Mouse (Mus musculus) lung, postnatal 25 days (tissue): ENCODE data around the gene Gm28051.

Source experiments
- DNase-seq: peaks from one replicate; pipeline ENCODE4 v3.0.0; 2022; ENCODE audit warnings: low spot score

The Gm28051 gene

DNA sequence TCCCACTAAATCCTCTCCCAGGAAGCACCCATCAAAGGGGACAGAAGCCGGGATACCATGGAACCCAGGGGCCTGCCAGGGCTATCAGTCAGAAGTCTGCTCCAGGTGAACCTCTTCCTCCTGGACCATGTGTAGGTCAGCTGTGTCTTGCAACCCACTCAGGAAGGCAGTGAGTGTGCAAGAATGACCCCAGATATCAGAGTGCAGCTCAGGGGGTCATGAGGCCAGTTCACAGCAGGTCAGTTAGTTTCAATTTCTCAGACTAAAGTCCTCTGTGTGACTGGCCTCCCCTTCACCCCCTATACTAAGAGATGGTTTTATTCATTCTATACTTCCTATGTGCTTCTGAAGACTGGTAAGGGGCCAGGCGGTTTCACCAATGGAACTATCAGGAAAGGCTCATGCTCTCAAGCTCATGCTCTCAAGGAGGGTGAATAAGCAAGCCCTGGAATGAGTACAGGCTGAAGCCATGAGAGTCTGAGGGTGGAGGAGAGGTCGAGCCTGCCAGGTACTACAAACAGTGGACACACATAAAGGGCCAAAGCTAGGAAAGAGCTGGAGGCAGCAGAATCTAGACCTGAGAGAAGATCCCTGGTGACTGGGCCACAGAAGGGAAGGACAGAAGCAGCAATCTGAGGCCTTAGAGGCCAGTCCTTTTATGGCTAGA is 72.7 kb downstream of the Gm28051 start:
- peak; percentile 64 for DNase-seq

DNA sequence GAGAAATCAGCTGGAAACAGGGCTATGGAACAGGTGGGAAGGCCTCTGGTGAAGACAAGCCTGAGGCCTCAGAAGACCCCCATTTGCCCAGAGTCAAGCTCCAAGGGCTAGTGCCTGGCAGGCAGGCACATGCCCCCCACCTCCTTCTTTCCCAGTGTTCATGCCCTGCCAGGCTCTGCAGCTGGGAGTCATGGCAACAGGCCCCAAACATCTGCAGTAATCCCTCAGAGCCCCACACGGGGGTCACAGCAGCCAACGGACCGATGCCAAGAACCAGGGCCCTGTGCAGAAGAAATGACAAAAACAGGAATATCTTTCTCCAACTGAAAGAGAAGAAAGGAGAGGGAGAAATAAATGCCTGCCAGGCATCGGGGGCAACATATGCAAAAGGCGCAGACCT is 73.6 kb downstream of the Gm28051 start:
- no peak for DNase-seq

DNA sequence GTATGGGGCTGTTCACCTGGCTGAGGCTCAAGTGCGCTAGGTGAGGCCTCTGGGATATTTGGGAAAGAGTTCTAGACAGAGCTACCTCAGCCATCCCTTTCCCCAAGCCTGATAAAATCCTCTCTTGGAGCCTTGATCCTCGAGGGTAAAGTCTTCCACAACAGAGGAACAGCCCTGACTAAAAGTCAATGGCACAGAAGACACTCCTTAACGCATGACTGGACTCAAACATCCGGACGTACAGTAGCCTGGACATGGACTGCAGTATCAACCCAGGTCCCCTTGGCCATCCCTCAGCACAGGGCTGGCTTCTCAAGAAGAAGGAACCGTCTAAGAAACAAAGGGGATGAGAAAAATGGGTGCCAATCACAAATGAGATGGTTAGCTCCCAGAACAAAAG is 74.1 kb downstream of the Gm28051 start:
- no peak for DNase-seq

DNA sequence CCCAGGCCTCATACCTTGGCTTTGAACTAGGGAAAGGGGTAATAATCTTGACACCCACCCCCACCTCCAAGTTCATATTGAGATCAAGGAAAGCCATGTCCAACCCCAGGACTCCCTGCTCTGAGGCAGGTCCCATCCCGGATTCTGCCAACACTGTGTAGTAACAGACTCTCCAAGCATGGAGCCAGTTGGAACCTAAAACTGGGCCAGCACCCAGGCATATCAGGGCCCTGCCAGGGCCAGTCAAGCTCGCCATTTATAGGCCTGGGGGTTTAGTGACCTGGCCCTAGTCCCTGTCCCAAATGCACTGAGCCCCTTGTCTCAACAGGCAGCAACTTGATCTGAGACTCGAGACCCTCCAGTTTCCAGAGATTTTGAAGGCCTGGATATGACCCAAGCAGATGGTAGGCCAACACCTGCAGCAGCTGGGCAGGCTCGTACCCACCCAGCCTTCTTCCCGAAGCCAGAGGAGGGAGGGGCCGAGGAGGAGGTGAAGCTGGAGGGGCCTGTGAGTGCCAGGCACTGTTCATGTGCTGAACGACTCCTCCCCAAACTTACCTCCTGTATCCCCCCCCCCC is 74.8 kb downstream of the Gm28051 start:
- DNase-seq: no peak

- DNase-seq: no peak
Observed at GRCm38 (mm10) chr12:102682085-102682484, 75.5 kb downstream of the Gm28051 start.

DNA sequence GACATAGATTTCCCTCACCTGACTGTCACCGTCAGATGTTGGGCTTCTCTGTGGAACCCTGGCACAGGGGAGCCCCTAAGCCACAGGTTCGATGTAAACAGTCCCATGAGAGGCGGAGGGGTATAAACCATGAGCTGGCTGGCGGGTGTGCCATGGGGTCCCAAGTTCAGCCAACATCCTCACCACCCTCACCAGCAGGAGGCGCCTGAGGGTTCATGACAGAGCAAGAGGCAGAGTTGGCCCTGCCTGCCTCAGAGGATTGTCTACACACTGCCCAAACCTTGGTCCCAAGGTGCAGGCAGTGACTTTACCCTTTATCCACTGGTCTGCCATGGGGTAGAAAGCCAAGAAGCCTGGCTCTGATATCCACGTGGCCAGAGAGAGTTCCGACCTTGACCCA is 76.0 kb downstream of the Gm28051 start:
- DNase-seq: no peak

DNA sequence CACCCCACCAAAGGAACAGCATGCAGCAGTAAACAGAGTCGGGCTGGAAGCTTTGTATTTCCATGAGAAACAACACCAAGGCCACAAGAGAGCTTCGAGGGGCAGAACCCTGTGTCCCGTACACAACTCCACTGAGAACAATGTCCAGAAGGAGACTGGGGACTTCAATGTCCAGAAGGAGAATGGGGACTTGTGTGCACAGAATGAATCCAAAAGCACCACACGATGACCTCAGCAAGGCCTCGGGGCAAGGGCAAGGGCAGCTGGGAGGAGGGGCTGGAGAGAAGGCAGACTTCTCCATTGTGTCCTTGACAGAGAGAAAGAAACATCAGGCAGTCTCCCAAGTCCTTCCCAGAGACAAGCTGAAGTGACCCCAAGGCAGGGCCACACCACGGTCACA is 78.7 kb downstream of the Gm28051 start:
- DNase-seq: no peak

DNA sequence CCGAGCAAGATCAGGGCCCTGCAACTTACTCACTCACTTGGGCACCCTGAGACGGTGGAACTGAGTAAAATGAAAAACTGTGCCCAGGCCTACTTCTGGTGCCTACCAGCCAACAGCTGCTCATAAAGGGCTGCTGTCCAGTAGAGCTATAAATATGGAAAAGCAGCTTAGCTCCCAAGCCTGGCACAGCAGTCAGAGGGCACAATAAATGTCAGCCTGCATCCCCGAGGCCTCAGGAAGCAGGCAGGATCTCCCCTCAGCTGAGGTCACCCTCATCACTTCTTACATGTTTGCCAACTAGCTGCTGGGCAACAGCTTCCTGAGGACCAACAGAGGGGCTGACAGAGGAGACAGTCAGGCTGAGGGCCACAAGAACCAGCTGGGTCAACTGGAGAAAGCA is 80.5 kb downstream of the Gm28051 start:
- no peak for DNase-seq

GRCm38 (mm10) chr12:102674556-102674955 is 83.0 kb downstream of the Gm28051 start:
- no peak for DNase-seq

DNA sequence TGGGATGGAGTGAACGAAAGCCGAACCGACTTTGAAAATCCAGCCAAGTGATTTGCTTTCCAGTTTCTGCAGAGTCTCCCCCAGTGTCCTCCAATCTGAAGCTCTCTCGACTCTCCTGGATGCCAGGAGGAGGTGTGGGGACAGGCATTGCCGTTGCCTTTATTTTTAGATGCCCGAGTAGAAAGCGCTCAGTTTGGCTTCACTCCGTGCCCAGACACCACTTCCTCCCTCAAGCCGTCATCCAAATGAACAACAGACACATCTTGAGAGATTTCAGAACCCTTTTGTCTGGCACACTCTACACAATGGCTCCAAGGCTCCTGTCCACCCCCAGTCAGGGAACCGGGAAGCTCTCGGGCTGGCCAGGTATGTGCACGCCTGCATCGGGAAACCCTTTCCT is 83.4 kb downstream of the Gm28051 start:
- DNase-seq: no peak

GRCm38 (mm10) chr12:102672857-102673839 is 84.4 kb downstream of the Gm28051 start:
- DNase-seq: no peak

DNA sequence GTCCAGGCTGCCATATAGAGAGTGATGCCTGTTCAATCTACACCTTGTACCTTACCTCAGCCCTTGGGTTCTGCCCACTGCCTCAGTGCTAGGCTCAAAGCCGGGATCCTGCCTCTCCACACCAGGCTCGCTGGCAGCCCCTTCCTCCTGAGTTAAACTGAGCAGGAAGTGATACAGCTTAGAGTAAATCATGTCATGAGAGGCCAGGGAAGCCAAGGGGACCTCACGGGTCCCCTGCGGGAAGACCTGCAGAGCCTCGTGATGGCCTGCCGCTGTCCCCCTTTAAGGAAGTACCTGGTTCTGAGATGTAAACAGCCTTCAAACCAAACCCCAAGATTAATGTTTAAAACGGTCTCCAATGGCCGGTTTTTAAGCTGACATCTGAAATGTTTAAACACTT is 85.4 kb downstream of the Gm28051 start:
- no peak for DNase-seq

- no peak for DNase-seq
Observed at GRCm38 (mm10) chr12:102670848-102671247, 86.7 kb downstream of the Gm28051 start.
